Comparison of ENCODE assay signal across 24 mouse cellular contexts in genomic region chr6:86519767-86520345, GRCm38 (mm10). TPM values are rescaled to one million over a fixed set of nuclear protein-coding genes. Genes with fewer than 3 reads are reported as not detected.
DNase-seq lines count a peak whose midpoint lies in the region; ATAC-seq and TF ChIP-seq lines count a peak whose summit lies in the region.
"Had no signal": no experiment of that assay in that cellular context is flagged by ENCODE, and none has a peak within 500 bp of the region (broad histone marks: within the 10 kb centered on the region; RNA-seq: fewer than 3 reads in every experiment).

No protein-coding gene starts in this region.

- no peaks in the 10 kb centered on the region; the same call in 1 of the 2 replicates for H3K36me3 ChIP-seq in kidney, adult 2 months (ENCODE audit: control insufficient read depth, insufficient read depth, low read length)
- H3K36me3 ChIP-seq in kidney, embryonic 14.5 days (ENCODE audit: control insufficient read depth, insufficient read depth, low read length), result peaks cover 9% of the 10 kb centered on the region
- H3K36me3 ChIP-seq in ES-Bruce4 (ENCODE audit: control insufficient read depth, insufficient read depth, low read length, poor library complexity, severe bottlenecking), result peaks cover 17% of the 10 kb centered on the region

- ATAC-seq in kidney, embryonic 14.5 days (ENCODE audit: low FRiP score, low TSS enrichment), result no peak
- ATAC-seq: intestine, postnatal 0 days had no signal

- intact Hi-C loops in heart, postnatal 10 days (cut with DNase I), result no loop called here

- 39% methylated on average over 3 of the region's 3 CpGs for WGBS in kidney, adult 2 months
- 54% methylated on average over 3 of the region's 3 CpGs for WGBS in kidney, embryonic 14.5 days

- H3K4me3 ChIP-seq in kidney, adult 2 months (ENCODE audit: insufficient read depth, low read depth, low read length), result no peak overlapping the region
- H3K4me3 ChIP-seq in kidney, embryonic 14.5 days (ENCODE audit: low read length), result no peak overlapping the region
- no peak overlapping the region for H3K4me3 ChIP-seq in ES-Bruce4 (ENCODE audit: low read depth, low read length)
- H3K4me3 ChIP-seq: embryonic facial prominence, embryonic 13.5 days; erythroblast, embryonic 14.5 days; forebrain, embryonic 12.5 days; myocyte had no signal

- no peak for TF ChIP-seq CTCF in kidney, adult 2 months (conservative IDR thresholded peaks at IDR 0.05; ENCODE audit: insufficient read depth, insufficient read length, low read depth, low read length)
- TF ChIP-seq CTCF in ES-Bruce4 (IDR thresholded peaks at IDR 0.05; ENCODE audit: low read depth, low read length), result no peak

- no peak overlapping the region for H3K4me2 ChIP-seq in kidney, embryonic 14.5 days (replicated peaks; ENCODE audit: low read depth, low read length)
- H3K4me2 ChIP-seq: embryonic facial prominence, embryonic 13.5 days; forebrain, embryonic 12.5 days; heart, embryonic 11.5 days had no signal

- no peak for TF ChIP-seq POLR2A in kidney, adult 2 months (IDR thresholded peaks at IDR 0.05; ENCODE audit: low read depth, low read length)
- TF ChIP-seq POLR2A in ES-Bruce4 (IDR thresholded peaks at IDR 0.05; ENCODE audit: insufficient read depth, low read length), result no peak

- TF ChIP-seq EP300 in ES-Bruce4 (IDR thresholded peaks at IDR 0.05; ENCODE audit: insufficient read depth, low read depth, low read length), result no peak

- 0 out of 2 replicates have a peak overlapping the region, but pooled peaks have one; percentile 8 for H3K27ac ChIP-seq in kidney, adult 2 months (ENCODE audit: insufficient read depth, low read depth, low read length)
- H3K27ac ChIP-seq in kidney, embryonic 14.5 days (ENCODE audit: low read depth, low read length), result no peak overlapping the region
- peak overlapping the region; percentile 94 for H3K27ac ChIP-seq in ES-Bruce4 (ENCODE audit: insufficient read depth, low read length)
- H3K27ac ChIP-seq: embryonic facial prominence, embryonic 13.5 days; forebrain, embryonic 12.5 days had no signal

- peak; percentile 64 for DNase-seq in kidney, adult 2 months
- peak; percentile 41 to 53 for DNase-seq in kidney, adult 8-10 months
- DNase-seq in kidney, postnatal 14 days, result peak; percentile 49
- DNase-seq in c-Kit-positive CD71-positive TER-119-positive erythroid progenitor cells, embryonic 14.5 days (ENCODE audit: low spot score), result no peak
- DNase-seq in cerebellum, adult 11 months, result no peak
- DNase-seq in heart, postnatal 10 days, result no peak
- DNase-seq: adrenal gland, adult 2 months; cerebellum, adult 2 months; cerebellum, postnatal 25 days; embryo, embryonic 11 days; gastrocnemius, postnatal 10 days; layer of hippocampus, postnatal 36 days; lung, adult 18-20 months; lung, postnatal 14 days; midbrain, embryonic 14.5 days; thymus, postnatal 25 days had no signal

- H3K27me3 ChIP-seq in kidney, adult 2 months (replicated peaks; ENCODE audit: control insufficient read depth, insufficient read depth, low read length), result no peaks in the 10 kb centered on the region
- H3K27me3 ChIP-seq in kidney, embryonic 14.5 days (ENCODE audit: control insufficient read depth, insufficient read depth, low read length), result no peaks in the 10 kb centered on the region
- no peaks in the 10 kb centered on the region for H3K27me3 ChIP-seq in ES-Bruce4 (ENCODE audit: control insufficient read depth, insufficient read depth, low read length, poor library complexity, severe bottlenecking)
- H3K27me3 ChIP-seq: embryonic facial prominence, embryonic 13.5 days; forebrain, embryonic 12.5 days had no signal

- H3K4me1 ChIP-seq in kidney, adult 2 months (ENCODE audit: control insufficient read depth, insufficient read depth, low read length), result peaks cover 17% of the 10 kb centered on the region
- 0 out of 2 replicates have a peak, but pooled peaks cover 8% of the 10 kb centered on the region for H3K4me1 ChIP-seq in kidney, embryonic 14.5 days (ENCODE audit: control insufficient read depth, insufficient read depth, low read length)
- H3K4me1 ChIP-seq in ES-Bruce4 (ENCODE audit: control insufficient read depth, insufficient read depth, low read length), result peaks cover 4% of the 10 kb centered on the region

- no peak overlapping the region for H3K9ac ChIP-seq in kidney, embryonic 14.5 days (ENCODE audit: low read depth, low read length)
- no peak overlapping the region for H3K9ac ChIP-seq in ES-Bruce4 (ENCODE audit: low read depth, poor library complexity, severe bottlenecking)
- H3K9ac ChIP-seq: embryonic facial prominence, embryonic 13.5 days; forebrain, embryonic 12.5 days had no signal

- H3K9me3 ChIP-seq in kidney, embryonic 14.5 days (ENCODE audit: control insufficient read depth, low read length), result no peaks in the 10 kb centered on the region
- H3K9me3 ChIP-seq in ES-Bruce4 (replicated peaks; ENCODE audit: control insufficient read depth, insufficient read depth, low read length, poor library complexity, severe bottlenecking), result no peaks in the 10 kb centered on the region
- H3K9me3 ChIP-seq: embryonic facial prominence, embryonic 13.5 days; forebrain, embryonic 12.5 days had no signal

RNA-seq across cellular contexts. Expression of gene Pcbp1, which starts 6.3 kb away (rescaled TPM):
- 165 and 166 TPM in 2 replicates for polyA plus RNA-seq in kidney, adult 2 months (2012; rRNA removed)
- 475 and 492 TPM in 2 replicates for polyA plus RNA-seq in kidney, embryonic 14.5 days (2014; fragmentation: Nextera tagmentation; extraction: Ambion mirVana)
- 328 and 331 TPM in 2 replicates for polyA plus RNA-seq in ES-Bruce4 (2011; ENCODE audit: insufficient read depth, insufficient read length, low read depth, missing spikeins)
- total RNA-seq in heart, postnatal 10 days (2021), result 100 to 1,000 TPM; 205 to 210 TPM

Comparison
In these comparisons a context has a peak if more than half of its experiments do, and no peak if none do; other contexts are left out.
1. DNase-seq: peak in kidney, adult 2 months (single experiment), kidney, adult 8-10 months (2 of 2) and kidney, postnatal 14 days (single experiment); none in c-Kit-positive CD71-positive TER-119-positive erythroid progenitor cells, embryonic 14.5 days (single experiment), cerebellum, adult 11 months (single experiment) and heart, postnatal 10 days (0 of 2).